Mouse (Mus musculus): ENCODE results near the gene Adcy5. TPM values are rescaled to one million over a fixed set of nuclear protein-coding genes. Genes with fewer than 3 reads are reported as not detected.

Adcy5 gene
- total and polyA plus RNA-seq, 2 experiments from 2014 or later, result 7.0 to 57.8 TPM

DNA sequence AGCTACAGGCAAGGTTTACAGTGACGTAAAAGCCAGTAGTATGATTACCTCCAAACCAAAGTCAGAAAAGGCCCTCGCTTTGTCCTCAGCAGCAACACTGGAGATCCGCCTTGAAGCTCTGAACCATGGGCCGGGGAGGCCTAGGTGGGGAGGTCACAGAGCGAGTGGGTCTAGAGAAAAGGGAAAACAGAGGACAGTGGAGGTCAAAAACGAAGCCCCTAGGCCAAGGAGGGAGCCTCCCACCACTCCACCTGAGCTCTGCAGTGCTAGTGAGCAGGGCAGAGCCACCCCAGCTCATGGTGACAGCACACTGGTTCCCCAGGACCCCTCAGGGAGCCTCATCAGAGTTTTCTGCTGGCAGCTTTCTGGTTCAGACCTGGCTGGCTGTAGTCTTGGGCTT is 153.3 kb downstream of the Adcy5 start:
- Histone ChIP-seq H3K4me1 (ENCODE audit: insufficient read depth) (no peaks in the 10 kb centered on the region), H3K27ac (ENCODE audit: low read depth, low read length) (no peak overlapping the region), H3K9ac (no peak overlapping the region), H3K27me3 (ENCODE audit: insufficient read depth, low read length) (no peaks in the 10 kb centered on the region), H3K4me2 (ENCODE audit: low read depth) (no peak overlapping the region), H3K36me3 (ENCODE audit: insufficient read depth) (peaks cover 14% of the 10 kb centered on the region), H3K9me3 (ENCODE audit: low read length) (no peaks in the 10 kb centered on the region), H3K4me3 (ENCODE audit: low read depth, low read length) (no peak overlapping the region)
- no peak for DNase-seq
- no peak for TF ChIP-seq CTCF (IDR thresholded peaks at IDR 0.05; ENCODE audit: low read depth)
- 91% methylated on average over 6 of the region's 6 CpGs for WGBS
- no peak for ATAC-seq

DNA sequence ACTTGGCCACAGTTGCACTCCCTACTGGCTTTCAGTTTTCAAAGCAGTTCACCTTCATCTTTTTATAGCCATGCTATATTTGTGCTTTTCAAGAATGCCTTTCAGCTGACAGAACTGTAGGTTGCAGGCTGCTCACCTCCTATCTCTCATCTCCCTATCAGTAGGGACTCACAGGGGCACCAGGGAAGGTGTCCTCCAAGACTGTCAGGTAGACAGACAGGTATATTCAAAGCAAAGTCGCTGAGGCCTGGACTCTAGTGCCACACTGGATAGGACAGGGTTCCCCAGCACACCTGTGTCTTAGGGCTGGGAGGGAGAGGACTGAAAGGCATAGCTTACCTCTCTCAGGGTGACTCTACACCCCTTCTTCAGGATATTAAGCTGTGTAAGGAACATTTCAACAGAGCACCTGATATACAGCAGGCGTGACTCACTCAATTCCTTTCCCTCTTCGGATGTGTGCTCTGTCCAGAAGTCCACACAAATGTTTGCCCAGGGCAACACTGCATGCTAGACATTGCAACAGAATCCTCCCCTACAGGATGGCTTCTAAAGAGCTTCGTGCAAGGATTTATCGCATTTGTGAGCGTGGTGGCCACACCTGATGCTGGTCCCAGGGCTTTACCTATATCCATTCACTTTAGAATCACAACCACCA is 153.9 kb downstream of the Adcy5 start:
- peaks cover 11% of the 10 kb centered on the region for H3K36me3 ChIP-seq (ENCODE audit: insufficient read depth)
- no peaks in the 10 kb centered on the region for H3K27me3 ChIP-seq (ENCODE audit: insufficient read depth, low read length)
- H3K4me3 ChIP-seq (ENCODE audit: low read depth, low read length), result no peak overlapping the region
- no peak for TF ChIP-seq CTCF (IDR thresholded peaks at IDR 0.05; ENCODE audit: low read depth)
- no peaks in the 10 kb centered on the region for H3K9me3 ChIP-seq (ENCODE audit: low read length)
- 95% methylated on average over 6 of the region's 6 CpGs for WGBS
- no peak overlapping the region for H3K27ac ChIP-seq (ENCODE audit: low read depth, low read length)
- no peak overlapping the region for H3K9ac ChIP-seq
- no peak for DNase-seq
- ATAC-seq, result no peak
- no peak overlapping the region for H3K4me2 ChIP-seq (ENCODE audit: low read depth)
- H3K4me1 ChIP-seq (ENCODE audit: insufficient read depth), result no peaks in the 10 kb centered on the region

DNA sequence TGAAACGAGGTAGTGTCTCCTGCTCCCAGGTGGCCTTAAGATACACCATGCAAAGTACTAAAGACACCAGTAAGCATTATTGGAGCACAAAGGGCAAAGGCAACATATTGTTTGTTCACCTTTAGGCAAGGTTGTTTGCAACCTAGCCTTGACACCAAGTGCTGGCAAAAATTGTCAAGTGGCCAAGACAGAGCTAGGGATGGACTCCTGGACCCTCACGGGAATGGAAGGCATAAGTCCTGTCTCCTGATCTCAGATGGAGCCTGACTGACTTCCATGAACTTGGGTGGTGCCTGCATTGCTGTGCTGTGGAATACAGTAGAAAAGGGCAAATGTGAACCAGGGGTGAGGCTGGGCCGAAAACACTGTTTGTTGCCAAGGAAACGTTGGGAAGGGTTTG is 155.0 kb downstream of the Adcy5 start:
- Histone ChIP-seq H3K27me3 (ENCODE audit: insufficient read depth, low read length) (no peaks in the 10 kb centered on the region), H3K4me2 (ENCODE audit: low read depth) (no peak overlapping the region), H3K27ac (ENCODE audit: low read depth, low read length) (no peak overlapping the region), H3K36me3 (ENCODE audit: insufficient read depth) (peaks cover 8% of the 10 kb centered on the region), H3K9me3 (ENCODE audit: low read length) (no peaks in the 10 kb centered on the region), H3K4me3 (ENCODE audit: low read depth, low read length) (no peak overlapping the region), H3K9ac (no peak overlapping the region), H3K4me1 (ENCODE audit: insufficient read depth) (no peaks in the 10 kb centered on the region)
- WGBS, result 78% methylated on average over 4 of the region's 4 CpGs
- no peak for ATAC-seq
- no peak for DNase-seq
- TF ChIP-seq CTCF (IDR thresholded peaks at IDR 0.05; ENCODE audit: low read depth), result no peak

DNA sequence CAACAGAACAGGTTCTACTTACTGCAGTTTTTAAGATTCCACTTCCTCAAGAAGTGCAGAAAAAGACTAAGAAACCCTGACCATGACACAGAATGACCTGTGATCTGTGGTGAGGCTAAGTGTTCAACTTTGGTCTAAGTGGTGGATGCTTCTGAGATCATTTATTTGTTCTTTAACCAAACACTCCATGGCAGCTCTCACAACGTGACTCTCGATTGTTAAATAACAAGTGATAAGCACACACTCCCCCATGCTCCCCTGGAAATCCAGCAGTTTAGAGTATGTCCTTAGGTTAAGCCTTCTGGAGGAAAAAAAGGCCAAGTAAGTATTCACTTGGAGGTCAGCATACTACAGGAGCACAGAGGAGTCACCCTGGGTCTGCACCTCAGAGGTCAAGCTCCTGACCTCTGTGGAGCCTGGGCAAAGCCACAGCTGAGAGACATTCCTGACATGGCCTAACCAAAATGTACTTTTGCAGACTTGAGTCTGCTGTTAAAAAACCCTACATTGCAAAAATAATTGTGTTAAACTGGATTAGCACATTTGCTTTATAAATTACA is 156.0 kb downstream of the Adcy5 start:
- no peak for TF ChIP-seq CTCF (IDR thresholded peaks at IDR 0.05; ENCODE audit: low read depth)
- Histone ChIP-seq H3K4me1 (ENCODE audit: insufficient read depth) (no peaks in the 10 kb centered on the region), H3K36me3 (ENCODE audit: insufficient read depth) (peaks cover 4% of the 10 kb centered on the region; the same call in 1 of the 2 replicates), H3K4me2 (ENCODE audit: low read depth) (no peak overlapping the region), H3K27me3 (ENCODE audit: insufficient read depth, low read length) (no peaks in the 10 kb centered on the region), H3K4me3 (ENCODE audit: low read depth, low read length) (no peak overlapping the region), H3K9me3 (ENCODE audit: low read length) (no peaks in the 10 kb centered on the region), H3K9ac (no peak overlapping the region), H3K27ac (ENCODE audit: low read depth, low read length) (no peak overlapping the region)
- 60% methylated on average over 2 of the region's 2 CpGs for WGBS
- no peak for ATAC-seq
- DNase-seq, result no peak

DNA sequence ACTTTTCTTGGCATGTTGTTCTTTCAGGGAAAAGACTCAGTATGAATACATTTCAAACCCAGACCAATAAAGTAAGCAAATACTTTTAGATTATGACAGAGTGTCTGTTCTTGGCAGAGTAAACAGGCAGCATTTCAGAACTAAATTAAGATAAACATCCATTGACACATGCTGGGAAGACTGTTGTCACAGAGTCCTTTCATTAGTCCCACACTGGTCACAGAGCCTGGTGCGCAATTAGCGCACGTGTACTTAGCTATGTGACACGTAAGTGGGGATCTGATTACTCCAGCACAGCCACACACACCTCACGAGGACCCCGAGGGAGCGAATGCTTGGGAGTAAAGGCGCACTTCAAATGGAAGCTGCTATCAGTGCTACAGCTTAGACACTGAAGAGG is 156.9 kb downstream of the Adcy5 start:
- ATAC-seq, result peak; percentile 73
- 27% methylated on average over 8 of the region's 8 CpGs for WGBS
- H3K4me2 ChIP-seq (ENCODE audit: low read depth), result no peak overlapping the region

DNA sequence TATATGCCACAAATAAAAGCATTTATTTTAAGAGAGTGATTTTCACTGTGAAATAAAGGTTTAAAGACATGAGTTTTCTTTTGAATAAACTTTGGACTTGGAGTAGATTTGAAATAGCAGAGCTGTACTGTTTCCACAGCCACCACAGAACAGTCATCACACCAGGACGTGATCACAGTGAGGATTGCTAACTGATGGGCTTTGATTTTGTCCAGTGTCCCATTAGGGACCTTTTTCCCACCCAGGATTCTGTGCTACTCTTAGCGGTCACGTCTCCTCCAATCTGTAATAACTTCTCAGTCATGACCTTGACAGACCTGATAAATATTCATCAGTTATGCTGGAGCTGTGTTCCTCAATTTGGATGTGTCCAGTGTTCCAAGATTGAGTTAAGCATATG is 160.8 kb downstream of the Adcy5 start:
- WGBS, result 32% methylated on average over 3 of the region's 3 CpGs
- ATAC-seq (no peak), DNase-seq (no peak)
- H3K4me2 ChIP-seq (ENCODE audit: low read depth), result no peak overlapping the region
- TF ChIP-seq CTCF (IDR thresholded peaks at IDR 0.05; ENCODE audit: low read depth), result no peak
- H3K36me3 ChIP-seq (ENCODE audit: insufficient read depth), result peaks cover 4% of the 10 kb centered on the region; the same call in 1 of the 2 replicates
- H3K27me3 ChIP-seq (ENCODE audit: insufficient read depth, low read length), result no peaks in the 10 kb centered on the region
- no peak overlapping the region for H3K27ac ChIP-seq (ENCODE audit: low read depth, low read length)
- no peak overlapping the region for H3K4me3 ChIP-seq (ENCODE audit: low read depth, low read length)
- H3K9me3 ChIP-seq (ENCODE audit: low read length), result no peaks in the 10 kb centered on the region
- no peaks in the 10 kb centered on the region for H3K4me1 ChIP-seq (ENCODE audit: insufficient read depth)
- no peak overlapping the region for H3K9ac ChIP-seq

More for the DNA sequence above, 156.9 kb downstream of the Adcy5 start:
- Histone ChIP-seq H3K36me3 (ENCODE audit: insufficient read depth) (peaks cover 4% of the 10 kb centered on the region; the same call in 1 of the 2 replicates), H3K9me3 (ENCODE audit: low read length) (no peaks in the 10 kb centered on the region), H3K27me3 (ENCODE audit: insufficient read depth, low read length) (no peaks in the 10 kb centered on the region), H3K27ac (ENCODE audit: low read depth, low read length) (no peak overlapping the region), H3K4me1 (ENCODE audit: insufficient read depth) (no peaks in the 10 kb centered on the region), H3K9ac (no peak overlapping the region), H3K4me3 (ENCODE audit: low read depth, low read length) (no peak overlapping the region)
- DNase-seq, result peak; percentile 25
- TF ChIP-seq CTCF (IDR thresholded peaks at IDR 0.05; ENCODE audit: low read depth), result no peak

DNA sequence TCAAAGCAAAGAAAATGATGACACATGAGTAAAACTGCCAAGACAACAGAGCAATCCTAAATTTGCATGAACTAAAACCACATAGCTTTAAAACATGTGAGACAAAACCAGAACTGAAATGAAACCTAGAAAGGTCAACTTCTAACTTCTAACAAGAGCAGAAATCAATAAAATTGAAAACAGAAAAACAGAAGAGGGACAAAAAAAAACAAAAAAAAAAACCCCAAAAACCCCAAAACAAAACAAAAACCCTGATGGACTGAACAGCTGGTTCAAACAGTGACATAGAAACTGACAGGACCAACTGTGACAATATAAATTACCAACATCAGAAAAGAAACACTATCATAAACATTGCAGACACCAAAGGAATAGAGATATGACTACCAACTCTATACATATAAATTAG is 162.2 kb downstream of the Adcy5 start:
- Histone ChIP-seq H3K9ac (no peak overlapping the region), H3K36me3 (ENCODE audit: insufficient read depth) (peaks cover 4% of the 10 kb centered on the region; the same call in 1 of the 2 replicates), H3K27ac (ENCODE audit: low read depth, low read length) (no peak overlapping the region), H3K27me3 (ENCODE audit: insufficient read depth, low read length) (no peaks in the 10 kb centered on the region), H3K9me3 (ENCODE audit: low read length) (no peaks in the 10 kb centered on the region), H3K4me1 (ENCODE audit: insufficient read depth) (no peaks in the 10 kb centered on the region), H3K4me3 (ENCODE audit: low read depth, low read length) (no peak overlapping the region), H3K4me2 (ENCODE audit: low read depth) (no peak overlapping the region)
- no peak for TF ChIP-seq CTCF (IDR thresholded peaks at IDR 0.05; ENCODE audit: low read depth)
- no peak for DNase-seq
- no peak for ATAC-seq
